9 mouse cellular contexts compared by ENCODE assay signal in the genomic region with DNA sequence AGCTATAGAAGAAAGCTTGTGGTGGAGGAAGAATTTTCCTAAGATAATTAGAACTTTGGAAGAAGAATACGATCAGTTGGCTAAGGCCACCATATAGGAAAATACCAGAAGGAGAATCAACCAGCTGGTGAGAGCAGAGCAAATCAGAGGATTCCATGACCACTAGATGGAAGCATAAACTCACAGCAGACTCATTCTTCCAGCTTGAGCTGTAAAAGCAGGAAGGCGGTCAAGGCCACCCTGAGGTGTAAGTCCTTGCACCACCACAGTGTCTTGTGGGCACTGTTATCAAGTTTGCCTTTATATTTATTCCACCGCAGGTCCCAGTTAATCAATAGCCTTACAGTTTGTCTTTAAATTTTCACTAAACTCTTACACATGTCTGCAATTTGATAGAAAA.
DNase-seq lines count a peak whose midpoint lies in the region; ATAC-seq lines count a peak whose summit lies in the region.
"Had no signal": no experiment of that assay in that cellular context is flagged by ENCODE, and none has a peak within 500 bp of the region (broad histone marks: within the 10 kb centered on the region; RNA-seq: fewer than 3 reads in every experiment).

No protein-coding gene starts in this region.

- no peaks in the 10 kb centered on the region for H3K9me3 ChIP-seq in heart, embryonic 14.5 days (ENCODE audit: control insufficient read depth, low read length)
- no peaks in the 10 kb centered on the region for H3K9me3 ChIP-seq in stomach, embryonic 14.5 days (ENCODE audit: control insufficient read depth, low read depth, low read length)
- H3K9me3 ChIP-seq: liver, embryonic 13.5 days had no signal

- no peak overlapping the region for H3K4me2 ChIP-seq in heart, embryonic 14.5 days (ENCODE audit: low read length)
- H3K4me2 ChIP-seq in stomach, embryonic 14.5 days (replicated peaks; ENCODE audit: low read depth, low read length): no peak overlapping the region
- H3K4me2 ChIP-seq: liver, embryonic 13.5 days had no signal

- no peak overlapping the region for H3K9ac ChIP-seq in heart, embryonic 14.5 days (ENCODE audit: low read length)
- no peak overlapping the region for H3K9ac ChIP-seq in stomach, embryonic 14.5 days (replicated peaks; ENCODE audit: low read depth, low read length)
- H3K9ac ChIP-seq: liver, embryonic 13.5 days had no signal

- no peak overlapping the region for H3K27ac ChIP-seq in heart, embryonic 14.5 days (replicated peaks in 1 of 2; ENCODE audit: control insufficient read depth in 1 of 2, insufficient read depth in 1 of 2, low read depth in 2 of 2, low read length in 2 of 2)
- H3K27ac ChIP-seq in stomach, embryonic 14.5 days (ENCODE audit: low read length): no peak overlapping the region
- H3K27ac ChIP-seq: liver, embryonic 13.5 days had no signal

- WGBS in heart, embryonic 14.5 days: 23% methylated on average over 3 of the region's 3 CpGs
- 31% methylated on average over 3 of the region's 3 CpGs for WGBS in stomach, embryonic 14.5 days

- H3K4me3 ChIP-seq in heart, embryonic 14.5 days (ENCODE audit: control insufficient read depth in 1 of 2, insufficient read depth in 1 of 2, low read depth in 1 of 2, low read length in 2 of 2): no peak overlapping the region
- H3K4me3 ChIP-seq in stomach, embryonic 14.5 days (ENCODE audit: low read depth, low read length): no peak overlapping the region
- H3K4me3 ChIP-seq: liver, embryonic 13.5 days had no signal

- no peaks in the 10 kb centered on the region for H3K27me3 ChIP-seq in heart, embryonic 14.5 days (ENCODE audit: control insufficient read depth, insufficient read depth, low read length)
- H3K27me3 ChIP-seq in stomach, embryonic 14.5 days (ENCODE audit: control insufficient read depth, insufficient read depth, low read length): no peaks in the 10 kb centered on the region
- H3K27me3 ChIP-seq: liver, embryonic 13.5 days had no signal

- peak; percentile 21 for DNase-seq in CD4-positive helper T cell, adult 2 months (ENCODE audit: low read depth, low spot score)
- DNase-seq in NIH3T3 (ENCODE audit: low read depth): peak; percentile 77
- DNase-seq in cerebellum, postnatal 36 days: peak; percentile 50 to 61
- peak; percentile 54 for DNase-seq in kidney, postnatal 14 days
- DNase-seq in lung, postnatal 36 days: peak; percentile 15
- no peak for DNase-seq in gastrocnemius, postnatal 4 days (ENCODE audit: low spot score in 2 of 2)
- DNase-seq: liver, embryonic 13.5 days had no signal

- H3K4me1 ChIP-seq in heart, embryonic 14.5 days (ENCODE audit: control insufficient read depth in 2 of 2, insufficient read depth in 2 of 2, low read length in 2 of 2): peaks cover 0 to 4% of the 10 kb centered on the region in 2 experiments; a peak in 2 of 4 replicates
- no peaks in the 10 kb centered on the region for H3K4me1 ChIP-seq in stomach, embryonic 14.5 days (ENCODE audit: control insufficient read depth, insufficient read depth, low read length)
- H3K4me1 ChIP-seq: liver, embryonic 13.5 days had no signal

- ATAC-seq in heart, embryonic 14.5 days (ENCODE audit: insufficient number of reproducible peaks, insufficient read depth, low FRiP score, low read depth): peak; percentile 50; the same call in 1 of the 2 replicates
- ATAC-seq in stomach, embryonic 14.5 days (ENCODE audit: insufficient number of reproducible peaks, insufficient read depth, low FRiP score, low read depth): peak; percentile 83; the same call in 1 of the 2 replicates

- H3K36me3 ChIP-seq in heart, embryonic 14.5 days (ENCODE audit: control insufficient read depth, insufficient read depth, low read length): no peaks in the 10 kb centered on the region
- H3K36me3 ChIP-seq in stomach, embryonic 14.5 days (ENCODE audit: control insufficient read depth, insufficient read depth, low read length): no peaks in the 10 kb centered on the region
- H3K36me3 ChIP-seq: liver, embryonic 13.5 days had no signal

Comparison
In these comparisons a context has a peak if more than half of its experiments do, and no peak if none do; other contexts are left out.
1. DNase-seq: peak in CD4-positive helper T cell, adult 2 months (single experiment), NIH3T3 (single experiment), cerebellum, postnatal 36 days (2 of 2), kidney, postnatal 14 days (single experiment) and lung, postnatal 36 days (single experiment); none in gastrocnemius, postnatal 4 days (0 of 2).